9 mouse cellular contexts compared by ENCODE assay signal in genomic region chr4:151339421-151339820, GRCm38 (mm10).
DNase-seq lines count a peak whose midpoint lies in the region; ATAC-seq and TF ChIP-seq lines count a peak whose summit lies in the region.
"Had no signal": no experiment of that assay in that cellular context is flagged by ENCODE, and none has a peak within 500 bp of the region (broad histone marks: within the 10 kb centered on the region; RNA-seq: fewer than 3 reads in every experiment).

No protein-coding gene starts in this region.

- no peak for TF ChIP-seq POLR2A in olfactory bulb, adult 2 months (IDR thresholded peaks at IDR 0.05; ENCODE audit: insufficient read depth, low read depth, low read length)

- H3K4me1 ChIP-seq in forebrain, postnatal 0 days (ENCODE audit: insufficient read depth): no peaks in the 10 kb centered on the region
- H3K4me1 ChIP-seq in forebrain, embryonic 10.5 days: peaks cover 9% of the 10 kb centered on the region
- peaks cover 21% of the 10 kb centered on the region for H3K4me1 ChIP-seq in olfactory bulb, adult 2 months (ENCODE audit: control insufficient read depth, insufficient read depth, low read length)
- peaks cover 2% of the 10 kb centered on the region; the same call in 1 of the 2 replicates for H3K4me1 ChIP-seq in forebrain, embryonic 11.5 days (replicated peaks; ENCODE audit: control insufficient read depth, insufficient read depth, low read length)

- no peaks in the 10 kb centered on the region for H3K9me3 ChIP-seq in forebrain, postnatal 0 days (ENCODE audit: low read length)
- no peaks in the 10 kb centered on the region for H3K9me3 ChIP-seq in forebrain, embryonic 10.5 days
- H3K9me3 ChIP-seq in forebrain, embryonic 11.5 days (ENCODE audit: control insufficient read depth, low read length): no peaks in the 10 kb centered on the region

- DNase-seq in forebrain, postnatal 0 days: no peak
- no peak for DNase-seq in forebrain, embryonic 10.5 days (ENCODE audit: extremely low spot score, low spot score)
- DNase-seq in lung, postnatal 36 days: peak; percentile 18
- no peak for DNase-seq in lung, postnatal 14 days
- DNase-seq in brain, adult 2 months (ENCODE audit: low read depth, low spot score): peak; percentile 97
- DNase-seq in forebrain, embryonic 11.5 days (ENCODE audit: low spot score): no peak
- no peak for DNase-seq in layer of hippocampus, adult 9-10 months (ENCODE audit: low spot score)

- WGBS in forebrain, postnatal 0 days: 76% methylated on average over 7 of the region's 7 CpGs
- 89% methylated on average over 7 of the region's 7 CpGs for WGBS in forebrain, embryonic 10.5 days
- 28% methylated on average over 7 of the region's 7 CpGs for WGBS in olfactory bulb, adult 2 months
- WGBS in forebrain, embryonic 11.5 days: 81% methylated on average over 7 of the region's 7 CpGs

- no peaks in the 10 kb centered on the region for H3K36me3 ChIP-seq in forebrain, postnatal 0 days (ENCODE audit: insufficient read depth)
- no peaks in the 10 kb centered on the region for H3K36me3 ChIP-seq in forebrain, embryonic 10.5 days (replicated peaks)
- no peaks in the 10 kb centered on the region for H3K36me3 ChIP-seq in forebrain, embryonic 11.5 days (ENCODE audit: control insufficient read depth, insufficient read depth, low read length)

- H3K9ac ChIP-seq in forebrain, postnatal 0 days: no peak overlapping the region
- no peak overlapping the region for H3K9ac ChIP-seq in forebrain, embryonic 11.5 days (ENCODE audit: low read length)

- ATAC-seq in forebrain, postnatal 0 days: peak; percentile 38; the same call in 1 of the 2 replicates
- ATAC-seq in forebrain, embryonic 11.5 days (replicated peaks; ENCODE audit: low FRiP score): no peak

- no peak overlapping the region for H3K4me3 ChIP-seq in forebrain, postnatal 0 days (ENCODE audit: low read depth, low read length)
- no peak overlapping the region for H3K4me3 ChIP-seq in forebrain, embryonic 10.5 days
- no peak overlapping the region for H3K4me3 ChIP-seq in olfactory bulb, adult 2 months (ENCODE audit: insufficient read depth, low read depth, low read length)
- H3K4me3 ChIP-seq in forebrain, embryonic 11.5 days (ENCODE audit: low read depth, low read length): no peak overlapping the region

- H3K27me3 ChIP-seq in forebrain, postnatal 0 days (ENCODE audit: insufficient read depth, low read length): peaks cover 13% of the 10 kb centered on the region
- peaks cover 4% of the 10 kb centered on the region; the same call in 1 of the 2 replicates for H3K27me3 ChIP-seq in forebrain, embryonic 10.5 days (ENCODE audit: poor library complexity, severe bottlenecking)
- H3K27me3 ChIP-seq in forebrain, embryonic 11.5 days (ENCODE audit: control insufficient read depth, insufficient read depth, low read length): no peaks in the 10 kb centered on the region

- no peak overlapping the region for H3K4me2 ChIP-seq in forebrain, postnatal 0 days (ENCODE audit: low read depth)
- H3K4me2 ChIP-seq in forebrain, embryonic 11.5 days (ENCODE audit: low read depth, low read length, severe bottlenecking): no peak overlapping the region

- TF ChIP-seq CTCF in forebrain, postnatal 0 days (IDR thresholded peaks at IDR 0.05; ENCODE audit: low read depth): no peak
- no peak for TF ChIP-seq CTCF in olfactory bulb, adult 2 months (IDR thresholded peaks at IDR 0.05; ENCODE audit: insufficient read depth, low read depth, low read length)

- H3K27ac ChIP-seq in forebrain, postnatal 0 days (ENCODE audit: low read depth, low read length): no peak overlapping the region
- H3K27ac ChIP-seq in forebrain, embryonic 10.5 days: no peak overlapping the region
- peak overlapping the region; percentile 12; the same call in 1 of the 2 replicates for H3K27ac ChIP-seq in olfactory bulb, adult 2 months (ENCODE audit: insufficient read depth, low read depth, low read length)
- H3K27ac ChIP-seq in forebrain, embryonic 11.5 days (ENCODE audit: low read depth, low read length): no peak overlapping the region
- H3K27ac ChIP-seq: macrophage had no signal

Comparison
In these comparisons a context has a peak if more than half of its experiments do, and no peak if none do; other contexts are left out.
1. DNase-seq: peak in lung, postnatal 36 days (single experiment) and brain, adult 2 months (single experiment); none in forebrain, postnatal 0 days (single experiment), forebrain, embryonic 10.5 days (single experiment), lung, postnatal 14 days (single experiment), forebrain, embryonic 11.5 days (single experiment) and layer of hippocampus, adult 9-10 months (single experiment).